Mouse (Mus musculus): ENCODE results near the gene Myo1d.

Myo1d gene

GRCm38 (mm10) chr11:80504519-80505385 lies 275.1 kb downstream of the Myo1d start:
- DNase-seq (ENCODE audit: low spot score), result no peak

- DNase-seq (ENCODE audit: low spot score), result peak; percentile 36
Measured at GRCm38 (mm10) chr11:80503726-80504452, 275.9 kb downstream of the Myo1d start.

GRCm38 (mm10) chr11:80503281-80503680 lies 276.5 kb downstream of the Myo1d start:
- no peak for DNase-seq (ENCODE audit: low spot score)

GRCm38 (mm10) chr11:80499550-80499952 lies 280.3 kb downstream of the Myo1d start:
- no peak for DNase-seq (ENCODE audit: low spot score)

GRCm38 (mm10) chr11:80498328-80499070 lies 281.3 kb downstream of the Myo1d start:
- no peak for DNase-seq (ENCODE audit: low spot score)

- DNase-seq (ENCODE audit: low spot score), result no peak
Measured at GRCm38 (mm10) chr11:80497225-80497919, 282.5 kb downstream of the Myo1d start.

- no peak for DNase-seq (ENCODE audit: low spot score)
Measured at GRCm38 (mm10) chr11:80496640-80497039, 283.2 kb downstream of the Myo1d start.

GRCm38 (mm10) chr11:80495972-80496371 lies 283.9 kb downstream of the Myo1d start:
- DNase-seq (ENCODE audit: low spot score), result no peak

GRCm38 (mm10) chr11:80494852-80495251 lies 285.0 kb downstream of the Myo1d start:
- DNase-seq (ENCODE audit: low spot score), result no peak

- no peak for DNase-seq (ENCODE audit: low spot score)
Measured at GRCm38 (mm10) chr11:80493186-80493585, 286.6 kb downstream of the Myo1d start.

- no peak for DNase-seq (ENCODE audit: low spot score)
Measured at GRCm38 (mm10) chr11:80490831-80491230, 289.0 kb downstream of the Myo1d start.

- DNase-seq (ENCODE audit: low spot score), result peak; percentile 35
Measured at GRCm38 (mm10) chr11:80489882-80490196, 290.0 kb downstream of the Myo1d start.

- DNase-seq (ENCODE audit: low spot score), result peak; percentile 46
Measured at GRCm38 (mm10) chr11:80489172-80489881, 290.5 kb downstream of the Myo1d start.

GRCm38 (mm10) chr11:80487904-80488587 lies 291.8 kb downstream of the Myo1d start:
- no peak for DNase-seq (ENCODE audit: low spot score)

- no peak for DNase-seq (ENCODE audit: low spot score)
Measured at GRCm38 (mm10) chr11:80485622-80486206, 294.1 kb downstream of the Myo1d start.

- DNase-seq (ENCODE audit: low spot score), result no peak
Measured at GRCm38 (mm10) chr11:80485120-80485551, 294.7 kb downstream of the Myo1d start.

GRCm38 (mm10) chr11:80484191-80484791 lies 295.5 kb downstream of the Myo1d start:
- DNase-seq (ENCODE audit: low spot score), result no peak

- DNase-seq (ENCODE audit: low spot score), result no peak
Measured at GRCm38 (mm10) chr11:80483536-80484067, 296.2 kb downstream of the Myo1d start.

- no peak for DNase-seq (ENCODE audit: low spot score)
Measured at GRCm38 (mm10) chr11:80482921-80483320, 296.9 kb downstream of the Myo1d start.

- no peak for DNase-seq (ENCODE audit: low spot score)
Measured at GRCm38 (mm10) chr11:80482347-80482746, 297.5 kb downstream of the Myo1d start.
